Mouse (Mus musculus) v-Abl transformed pro-B cells (cell line): ENCODE results near the gene Zfp472.
"Not testable (repeated sequence)": the region's sequence is repeated elsewhere in the genome, so short reads cannot be mapped to it uniquely, and the experiment has no call there.

Experiments
- in situ Hi-C, 2 experiments: fragments of 400-800 bp; cut with MboI; formaldehyde crosslinking; loops; one replicate each; pipeline ENCODE4 v1.15.1; 2025; ENCODE audit not compliant: unreplicated experiment in 2 of 2

Gene Zfp472

DNA sequence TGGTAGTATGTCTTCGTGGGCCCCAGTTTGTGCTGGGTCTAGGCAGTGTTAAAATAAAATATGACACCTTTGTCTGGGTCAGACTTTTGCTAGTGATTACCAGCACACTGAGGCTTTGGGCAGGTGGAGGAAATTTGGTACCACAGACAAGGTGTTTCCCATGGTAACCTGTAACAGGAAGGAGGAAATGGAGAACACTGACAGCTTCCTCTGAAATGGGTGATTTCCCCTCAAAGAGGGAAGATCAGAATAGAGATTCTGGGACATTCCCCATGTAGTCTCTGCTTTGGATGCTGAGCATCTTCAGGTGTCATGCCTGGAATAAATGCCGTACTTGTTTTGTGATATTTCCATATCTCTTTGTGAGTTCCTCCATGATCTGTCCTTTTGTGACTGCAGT lies 32.9 kb downstream of the Zfp472 start:
- in situ Hi-C loops: no loop called here

GRCm38 (mm10) chr17:33008337-33008736 lies 42.7 kb downstream of the Zfp472 start:
- in situ Hi-C loops: no loop called here

- in situ Hi-C loops: not testable (repeated sequence)
These were observed 54.8 kb downstream of the Zfp472 start for GRCm38 (mm10) chr17:33020434-33020833.
